Mouse (Mus musculus) kidney, adult 2 months (tissue): Measurements from ENCODE around the gene Pmfbp1. TPM values are rescaled to one million over a fixed set of nuclear protein-coding genes. Genes with fewer than 3 reads are reported as not detected.

Experiments used
- DNase-seq: peaks from one replicate; pipeline ENCODE4 v3.0.0; 2021
- H3K27ac ChIP-seq: fragments of 200-500 bp; 2 replicates; pipeline ENCODE4 v1.5.1; 2012; ENCODE audit warnings: low read depth, low read length, control low read depth, inconsistent platforms; ENCODE audit not compliant: insufficient read depth
- H3K27me3 ChIP-seq: fragments of 200-500 bp; replicated peaks from 2 replicates; pipeline ENCODE4 v1.6.1; 2012; ENCODE audit warnings: mild to moderate bottlenecking, moderate library complexity, low read length, inconsistent platforms; ENCODE audit not compliant: control insufficient read depth, insufficient read depth
- H3K36me3 ChIP-seq: fragments of 200-500 bp; 2 replicates; pipeline ENCODE4 v1.6.1; 2012; ENCODE audit warnings: mild to moderate bottlenecking, moderate library complexity, low read length, inconsistent platforms; ENCODE audit not compliant: control insufficient read depth, insufficient read depth
- H3K4me1 ChIP-seq: fragments of 200-500 bp; 2 replicates; pipeline ENCODE4 v1.6.1; 2011; ENCODE audit warnings: low read length; ENCODE audit not compliant: control insufficient read depth, insufficient read depth
- H3K4me3 ChIP-seq: fragments of 200-500 bp; 2 replicates; pipeline ENCODE4 v1.5.1; 2011; ENCODE audit warnings: mild to moderate bottlenecking, low read depth, low read length, control low read depth; ENCODE audit not compliant: insufficient read depth
- CTCF ChIP-seq: fragments of 200-500 bp; conservative IDR thresholded peaks from 2 replicates; pipeline ENCODE4 v1.5.1; 2011; ENCODE audit warnings: low read depth, mild to moderate bottlenecking, control low read depth, low read length, moderate library complexity, mixed read lengths; ENCODE audit not compliant: insufficient read depth, insufficient read length
- POLR2A ChIP-seq: fragments of 200-500 bp; IDR thresholded peaks from one replicate; pipeline ENCODE4 v1.6.1; 2011; ENCODE audit warnings: low read depth, low read length, control low read depth
- WGBS: fragments of 180-500 bp; shearing (Covaris S2); methylation state at CpG from one replicate; pipeline ENCODE4 v1.1.7; 2018; 5-methylcytosine and 5-hydroxymethylcytosine counted together
- polyA plus RNA-seq: library from polyadenylated mRNA; depleted of rRNA; stranded (reverse); fragments of >200 nt; gene quantifications from 2 replicates; pipeline ENCODE4 v1.2.3, GENCODE M21; 2012

Pmfbp1 gene
- polyA plus RNA-seq, 1 experiment, result not detected

DNA sequence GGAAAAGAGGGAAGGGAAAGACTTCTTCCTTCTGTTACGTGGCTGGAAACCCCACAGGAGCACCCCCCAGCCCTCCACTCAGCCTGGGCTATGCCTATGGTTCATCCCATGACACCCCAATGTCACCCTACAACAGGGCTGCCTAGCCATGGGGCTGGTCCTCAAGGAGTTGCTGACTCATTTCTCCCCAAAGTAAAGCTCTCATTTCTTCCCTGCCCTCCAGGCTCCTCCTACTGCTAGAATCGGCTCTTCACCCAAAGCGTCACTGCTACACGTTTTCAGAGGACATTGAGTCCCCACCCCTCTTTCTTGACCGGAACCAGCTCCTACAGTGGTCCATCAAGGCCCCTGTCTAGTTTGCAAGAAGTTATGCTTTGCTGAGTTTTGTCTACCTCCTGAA lies 48.3 kb downstream of the Pmfbp1 start:
- no peak for DNase-seq
- TF ChIP-seq CTCF, result no peak
- TF ChIP-seq POLR2A, result no peak
- Histone ChIP-seq H3K36me3 (no peaks in the 10 kb centered on the region), H3K4me1 (no peaks in the 10 kb centered on the region), H3K27me3 (no peaks in the 10 kb centered on the region), H3K4me3 (no peak overlapping the region), H3K27ac (no peak overlapping the region)
- WGBS, result 80% methylated on average over 5 of the region's 5 CpGs

GRCm38 (mm10) chr8:109542748-109543519 lies 49.1 kb downstream of the Pmfbp1 start:
- no peaks in the 10 kb centered on the region for H3K36me3 ChIP-seq
- DNase-seq, result no peak
- H3K4me3 ChIP-seq, result no peak overlapping the region
- H3K27me3 ChIP-seq, result no peaks in the 10 kb centered on the region
- H3K4me1 ChIP-seq, result no peaks in the 10 kb centered on the region
- TF ChIP-seq POLR2A (no peak), CTCF (no peak)
- WGBS, result 56% methylated on average over 8 of the region's 8 CpGs
- no peak overlapping the region for H3K27ac ChIP-seq

DNA sequence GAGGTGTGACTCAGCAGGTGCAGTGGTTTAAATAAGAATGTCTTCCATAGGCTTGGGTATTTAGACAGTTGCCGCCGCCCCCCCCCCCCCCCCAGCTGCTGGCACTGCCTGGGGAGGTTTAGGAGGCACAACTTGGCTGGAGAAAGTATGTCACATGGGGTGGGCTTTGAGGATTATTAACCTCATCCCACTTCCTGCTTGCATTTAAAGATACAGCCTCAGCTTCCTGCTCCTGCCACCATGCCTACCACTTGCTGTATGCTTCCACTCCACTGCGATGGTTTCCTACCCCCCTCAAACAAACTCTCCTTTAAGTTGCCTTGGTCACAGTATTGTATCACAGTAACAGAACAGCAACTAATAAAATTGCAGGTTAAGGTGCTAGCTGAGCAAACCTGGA lies 50.2 kb downstream of the Pmfbp1 start:
- no peaks in the 10 kb centered on the region for H3K4me1 ChIP-seq
- no peaks in the 10 kb centered on the region for H3K27me3 ChIP-seq
- no peaks in the 10 kb centered on the region for H3K36me3 ChIP-seq
- no peak for DNase-seq
- no peak for TF ChIP-seq POLR2A
- TF ChIP-seq CTCF, result no peak
- H3K4me3 ChIP-seq, result no peak overlapping the region
- WGBS, result 29% methylated on average over 3 of the region's 3 CpGs
- H3K27ac ChIP-seq, result no peak overlapping the region

DNA sequence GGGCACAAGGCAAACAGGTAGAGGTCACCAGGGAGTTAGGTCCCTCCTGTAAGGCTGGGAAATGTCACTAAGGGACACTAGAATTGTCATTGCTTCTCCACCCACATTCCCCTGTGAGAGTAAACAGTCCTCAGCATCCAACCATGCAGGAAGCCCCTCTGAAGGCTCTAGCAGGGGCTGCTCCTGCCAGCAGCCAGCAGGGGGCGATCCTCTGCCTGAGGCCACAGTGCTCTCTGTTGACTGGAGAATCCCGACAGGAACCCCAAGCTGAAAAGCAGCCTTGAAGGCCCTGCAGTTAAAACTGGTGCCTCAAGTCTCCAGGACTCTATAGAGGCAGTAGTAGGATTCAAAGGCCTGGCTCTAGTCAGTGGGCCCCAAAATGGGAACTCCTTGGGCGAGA lies 57.8 kb downstream of the Pmfbp1 start:
- no peaks in the 10 kb centered on the region for H3K4me1 ChIP-seq
- 45% methylated on average over 3 of the region's 3 CpGs for WGBS
- no peaks in the 10 kb centered on the region for H3K27me3 ChIP-seq
- H3K27ac ChIP-seq, result no peak overlapping the region
- H3K4me3 ChIP-seq, result no peak overlapping the region
- no peak for DNase-seq
- H3K36me3 ChIP-seq, result 0 out of 2 replicates have a peak, but pooled peaks cover 3% of the 10 kb centered on the region
- peak; percentile 44 for TF ChIP-seq CTCF
- TF ChIP-seq POLR2A, result no peak

- Histone ChIP-seq H3K4me1 (0 out of 2 replicates have a peak, but pooled peaks cover 5% of the 10 kb centered on the region), H3K4me3 (no peak overlapping the region), H3K27ac (no peak overlapping the region), H3K36me3 (peaks cover 3% of the 10 kb centered on the region; the same call in 1 of the 2 replicates), H3K27me3 (no peaks in the 10 kb centered on the region)
- TF ChIP-seq CTCF (no peak), POLR2A (no peak)
- WGBS, result 62% methylated on average over 2 of the region's 2 CpGs
- DNase-seq, result no peak
These were observed 70.1 kb downstream of the Pmfbp1 start for GRCm38 (mm10) chr8:109563881-109564280.

GRCm38 (mm10) chr8:109564766-109565165 lies 70.9 kb downstream of the Pmfbp1 start:
- 3% methylated on average over 10 of the region's 10 CpGs for WGBS
- TF ChIP-seq POLR2A, result no peak
- TF ChIP-seq CTCF, result no peak
- DNase-seq, result no peak

More at GRCm38 (mm10) chr8:109564766-109565165, 70.9 kb downstream of the Pmfbp1 start:
- Histone ChIP-seq H3K4me1 (0 out of 2 replicates have a peak, but pooled peaks cover 5% of the 10 kb centered on the region), H3K27ac (peak overlapping the region; percentile 79; the same call in 1 of the 2 replicates), H3K27me3 (no peaks in the 10 kb centered on the region), H3K36me3 (peaks cover 1% of the 10 kb centered on the region; the same call in 1 of the 2 replicates), H3K4me3 (peak overlapping the region; percentile 85)
